Mouse (Mus musculus): Measurements from ENCODE around the gene Cd2ap. TPM values are rescaled to one million over a fixed set of nuclear protein-coding genes. Genes with fewer than 3 reads are reported as not detected.

Gene Cd2ap
- polyA plus RNA-seq, 1 experiment, result 37.7 TPM

DNA sequence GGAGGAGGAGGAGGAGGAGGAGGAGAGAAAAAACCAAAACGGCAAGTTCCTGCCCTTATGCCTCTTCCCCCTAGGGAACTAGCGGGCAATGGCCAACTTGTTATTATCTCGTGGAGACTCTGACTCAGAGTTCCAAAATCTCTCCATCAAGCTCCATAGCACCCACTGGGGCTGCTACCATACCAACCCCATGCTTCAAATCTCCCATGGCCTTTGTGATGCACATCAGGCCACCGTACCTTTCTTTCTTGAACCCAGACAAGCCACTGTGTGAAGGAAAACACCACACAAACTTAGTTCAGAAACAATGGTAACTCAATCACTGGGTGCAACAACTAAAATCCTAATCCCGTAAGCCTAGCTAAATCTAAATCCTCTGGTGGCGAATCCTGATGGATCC, 29.5 kb upstream of the Cd2ap start:
- H3K4me1 ChIP-seq (ENCODE audit: control insufficient read depth, insufficient read depth, low read length), result no peaks in the 10 kb centered on the region; the same call in 1 of the 2 replicates
- TF ChIP-seq POLR2A (IDR thresholded peaks at IDR 0.05; ENCODE audit: low read depth, low read length) (no peak), CTCF (IDR thresholded peaks at IDR 0.05; ENCODE audit: borderline replicate concordance, insufficient read depth, low read length) (no peak)
- H3K27ac ChIP-seq (ENCODE audit: insufficient read depth, low read length), result no peak overlapping the region
- no peak overlapping the region for H3K4me3 ChIP-seq (ENCODE audit: insufficient read depth, low read length)

DNA sequence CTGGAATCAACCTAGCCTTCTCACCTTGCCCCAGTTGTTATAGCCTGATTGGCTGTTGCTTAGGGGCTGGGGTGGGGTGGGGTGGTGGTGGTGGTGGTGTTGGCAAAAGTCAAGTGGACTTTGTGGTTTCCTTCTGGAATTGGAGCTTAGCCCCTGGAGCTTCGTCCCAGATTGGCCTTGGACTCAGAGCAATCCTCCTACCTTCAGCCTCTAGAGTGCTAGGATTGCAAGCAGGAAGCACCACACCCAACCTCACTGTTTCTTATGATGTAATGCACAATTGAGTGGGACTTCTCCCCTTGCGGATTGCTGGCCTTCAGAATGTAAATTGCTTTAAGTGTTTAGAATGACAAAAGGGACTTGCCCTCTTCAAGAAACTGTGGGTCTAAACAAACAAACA, 24.3 kb upstream of the Cd2ap start:
- Histone ChIP-seq H3K27ac (ENCODE audit: insufficient read depth, low read length) (no peak overlapping the region), H3K4me1 (ENCODE audit: control insufficient read depth, insufficient read depth, low read length) (no peaks in the 10 kb centered on the region), H3K4me3 (ENCODE audit: insufficient read depth, low read length) (no peak overlapping the region)
- no peak for TF ChIP-seq POLR2A (IDR thresholded peaks at IDR 0.05; ENCODE audit: low read depth, low read length)
- no peak for TF ChIP-seq CTCF (IDR thresholded peaks at IDR 0.05; ENCODE audit: borderline replicate concordance, insufficient read depth, low read length)

DNA sequence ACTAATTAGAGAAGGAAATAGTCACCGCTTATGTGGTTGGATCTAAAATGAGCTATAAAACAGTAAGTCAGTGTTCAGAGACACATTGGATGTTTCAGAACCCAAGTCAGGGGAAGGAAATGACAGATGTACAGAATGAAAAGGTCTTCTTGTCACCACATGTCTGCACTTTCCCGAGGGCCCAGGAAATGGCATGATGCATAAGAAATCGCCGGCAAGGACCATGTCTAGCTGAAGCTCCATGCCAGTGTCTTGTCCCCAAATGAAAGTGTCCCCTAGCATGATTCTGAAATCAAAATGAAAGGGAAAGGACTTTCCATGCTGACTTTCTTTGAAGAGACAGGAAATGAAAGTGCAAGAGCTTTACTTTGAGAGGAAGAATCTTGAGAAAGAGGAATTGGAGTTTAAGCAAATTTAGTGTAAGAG, 10.8 kb upstream of the Cd2ap start:
- no peaks in the 10 kb centered on the region; the same call in 1 of the 2 replicates for H3K4me1 ChIP-seq (ENCODE audit: control insufficient read depth, insufficient read depth, low read length)
- no peak overlapping the region for H3K4me3 ChIP-seq (ENCODE audit: insufficient read depth, low read length)
- no peak for TF ChIP-seq CTCF (IDR thresholded peaks at IDR 0.05; ENCODE audit: borderline replicate concordance, insufficient read depth, low read length)
- no peak for TF ChIP-seq POLR2A (IDR thresholded peaks at IDR 0.05; ENCODE audit: low read depth, low read length)
- no peak overlapping the region for H3K27ac ChIP-seq (ENCODE audit: insufficient read depth, low read length)

DNA sequence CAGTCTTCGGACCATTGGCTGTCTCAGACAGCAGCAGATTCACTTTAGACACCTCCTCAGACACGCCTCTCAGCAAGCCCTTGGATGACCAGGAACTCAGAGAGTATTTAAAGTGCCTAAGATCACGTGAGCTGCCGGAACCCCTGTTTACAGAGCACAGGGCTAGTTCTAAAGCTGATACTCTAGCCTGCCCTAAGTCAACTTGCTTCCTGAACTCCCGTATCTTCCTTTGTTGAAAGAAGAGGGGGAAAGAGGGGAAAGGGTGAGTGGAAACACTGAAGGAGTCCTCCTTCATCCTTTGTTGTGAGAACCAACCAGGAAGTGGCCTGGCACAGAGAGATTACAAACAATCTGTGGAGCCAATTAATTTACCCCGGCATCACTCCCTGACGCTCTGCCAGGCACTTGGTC, 8.6 kb upstream of the Cd2ap start:
- Histone ChIP-seq H3K4me1 (ENCODE audit: control insufficient read depth, insufficient read depth, low read length) (no peaks in the 10 kb centered on the region; the same call in 1 of the 2 replicates), H3K4me3 (ENCODE audit: insufficient read depth, low read length) (no peak overlapping the region), H3K27ac (ENCODE audit: insufficient read depth, low read length) (no peak overlapping the region)
- no peak for TF ChIP-seq CTCF (IDR thresholded peaks at IDR 0.05; ENCODE audit: borderline replicate concordance, insufficient read depth, low read length)
- TF ChIP-seq POLR2A (IDR thresholded peaks at IDR 0.05; ENCODE audit: low read depth, low read length), result no peak

DNA sequence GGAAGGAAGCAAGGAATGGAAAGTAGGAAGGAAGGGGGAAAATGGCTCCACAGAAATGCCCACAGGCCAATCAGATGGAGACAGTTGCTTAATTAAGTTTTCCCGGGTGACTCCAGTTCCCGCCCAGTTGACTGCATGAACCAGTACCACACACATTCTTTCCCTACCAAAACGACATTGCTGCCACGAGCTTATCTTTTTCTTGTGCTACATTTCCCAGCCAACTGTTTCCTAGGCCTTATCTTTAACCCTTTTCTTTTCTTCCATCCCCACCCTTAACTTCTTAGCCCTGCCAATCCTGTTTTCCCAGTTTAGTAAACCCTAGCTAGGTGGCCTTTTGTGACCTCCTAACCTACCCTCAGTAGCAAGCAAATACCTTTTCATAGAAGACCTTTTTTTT, 7.9 kb upstream of the Cd2ap start:
- Histone ChIP-seq H3K27ac (ENCODE audit: insufficient read depth, low read length) (no peak overlapping the region), H3K4me3 (ENCODE audit: insufficient read depth, low read length) (no peak overlapping the region)

DNA sequence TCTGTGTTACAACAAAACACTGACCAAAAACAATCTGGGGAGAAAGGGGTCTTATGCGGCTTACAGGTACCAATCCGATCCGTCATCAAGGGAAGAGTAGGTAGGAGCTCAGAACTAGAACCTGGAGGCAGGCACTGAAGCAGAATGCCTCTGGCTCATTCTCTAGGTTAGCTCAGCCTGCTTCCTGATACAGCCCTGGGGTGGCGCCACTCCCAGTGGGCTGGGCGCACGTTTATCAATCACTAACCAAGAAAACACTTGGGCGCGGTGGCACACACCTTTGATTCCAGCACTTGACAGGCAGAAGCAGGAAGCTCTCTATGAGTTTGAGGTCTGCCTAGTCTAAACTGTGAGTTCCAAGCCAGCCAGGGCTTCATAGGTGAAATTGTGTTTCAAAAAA, 7.3 kb upstream of the Cd2ap start:
- Histone ChIP-seq H3K4me3 (ENCODE audit: insufficient read depth, low read length) (no peak overlapping the region), H3K4me1 (ENCODE audit: control insufficient read depth, insufficient read depth, low read length) (no peaks in the 10 kb centered on the region; the same call in 1 of the 2 replicates), H3K27ac (ENCODE audit: insufficient read depth, low read length) (no peak overlapping the region)
- TF ChIP-seq POLR2A (IDR thresholded peaks at IDR 0.05; ENCODE audit: low read depth, low read length), result no peak
- TF ChIP-seq CTCF (IDR thresholded peaks at IDR 0.05; ENCODE audit: borderline replicate concordance, insufficient read depth, low read length), result no peak

More for the DNA sequence above, 7.9 kb upstream of the Cd2ap start:
- TF ChIP-seq POLR2A (IDR thresholded peaks at IDR 0.05; ENCODE audit: low read depth, low read length), result no peak
- no peak for TF ChIP-seq CTCF (IDR thresholded peaks at IDR 0.05; ENCODE audit: borderline replicate concordance, insufficient read depth, low read length)
- H3K4me1 ChIP-seq (ENCODE audit: control insufficient read depth, insufficient read depth, low read length), result no peaks in the 10 kb centered on the region; the same call in 1 of the 2 replicates

DNA sequence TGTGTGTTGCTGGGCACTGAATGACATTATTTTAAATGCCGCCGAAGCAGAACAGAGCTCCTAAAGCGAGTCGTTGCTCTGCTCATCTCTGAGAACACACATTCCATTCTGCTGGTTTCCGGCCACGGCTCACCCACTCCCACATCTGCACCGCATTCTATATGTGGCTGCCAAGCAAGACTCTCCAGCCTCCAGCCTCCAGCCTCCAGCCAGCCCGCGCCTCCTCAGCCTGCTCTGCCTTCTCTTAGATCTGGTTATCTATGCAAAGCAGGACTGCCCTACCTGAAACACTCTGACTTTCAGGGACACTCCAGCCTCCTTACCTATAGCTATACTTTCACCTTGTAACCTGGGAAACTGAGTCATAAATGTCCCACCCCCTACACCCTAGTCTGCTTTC, 6.8 kb upstream of the Cd2ap start:
- H3K4me3 ChIP-seq (ENCODE audit: insufficient read depth, low read length), result no peak overlapping the region
- no peak overlapping the region; the same call in 1 of the 2 replicates for H3K27ac ChIP-seq (ENCODE audit: insufficient read depth, low read length)
- H3K4me1 ChIP-seq (ENCODE audit: control insufficient read depth, insufficient read depth, low read length), result no peaks in the 10 kb centered on the region; the same call in 1 of the 2 replicates
- TF ChIP-seq POLR2A (IDR thresholded peaks at IDR 0.05; ENCODE audit: low read depth, low read length), result no peak
- TF ChIP-seq CTCF (IDR thresholded peaks at IDR 0.05; ENCODE audit: borderline replicate concordance, insufficient read depth, low read length), result no peak

DNA sequence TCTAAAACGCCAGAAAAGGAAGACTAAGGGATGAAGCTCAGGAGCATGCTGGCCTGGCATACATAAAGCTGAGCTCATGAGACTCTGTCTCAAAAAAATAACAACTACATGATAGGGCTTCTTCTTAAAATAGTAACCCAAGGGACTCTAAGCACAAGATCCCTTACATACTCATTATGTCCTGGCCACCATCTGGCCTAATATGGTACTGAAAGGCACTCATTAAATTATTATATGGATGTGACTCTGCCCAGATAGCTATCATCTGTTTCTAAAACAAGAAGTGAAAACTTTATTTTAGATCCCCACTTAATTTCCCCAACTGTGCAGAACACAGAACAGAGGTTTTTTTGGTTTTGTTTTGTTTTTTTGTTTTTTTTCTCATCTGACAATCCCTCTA, 6.4 kb upstream of the Cd2ap start:
- no peak overlapping the region for H3K4me3 ChIP-seq (ENCODE audit: insufficient read depth, low read length)
- TF ChIP-seq POLR2A (IDR thresholded peaks at IDR 0.05; ENCODE audit: low read depth, low read length) (no peak), CTCF (IDR thresholded peaks at IDR 0.05; ENCODE audit: borderline replicate concordance, insufficient read depth, low read length) (no peak)
- H3K27ac ChIP-seq (ENCODE audit: insufficient read depth, low read length), result peak overlapping the region; percentile 62; the same call in 1 of the 2 replicates
- H3K4me1 ChIP-seq (ENCODE audit: control insufficient read depth, insufficient read depth, low read length), result no peaks in the 10 kb centered on the region; the same call in 1 of the 2 replicates

DNA sequence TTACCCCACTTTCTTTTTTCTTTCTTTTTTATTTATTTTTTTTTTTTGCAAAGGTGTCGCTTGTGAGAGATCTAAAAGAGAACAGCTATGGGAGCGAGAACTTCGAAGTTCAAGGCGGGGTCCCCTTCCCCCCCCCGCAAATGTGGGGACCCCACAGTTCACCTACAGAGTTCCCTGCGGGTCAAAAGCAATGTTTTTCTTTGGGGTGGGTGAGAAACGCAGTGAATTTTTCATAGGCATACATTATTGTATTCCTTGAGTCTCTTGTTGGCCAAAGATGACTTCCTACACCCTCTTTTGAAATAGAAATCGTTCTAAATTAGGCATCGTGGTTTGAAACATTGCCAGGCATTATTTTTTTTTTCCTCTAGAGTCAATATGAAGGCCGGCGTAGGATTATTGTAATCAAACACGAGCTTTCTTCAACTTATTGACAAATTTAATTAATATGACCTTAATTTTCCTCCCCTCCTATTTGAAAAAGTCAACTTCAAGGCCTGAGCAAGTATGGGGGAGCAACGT, 500 bp upstream of the Cd2ap start:
- Histone ChIP-seq H3K4me3 (ENCODE audit: insufficient read depth, low read length) (peak overlapping the region; percentile 97), H3K27ac (ENCODE audit: insufficient read depth, low read length) (no peak overlapping the region), H3K4me1 (ENCODE audit: control insufficient read depth, insufficient read depth, low read length) (peaks cover 5% of the 10 kb centered on the region)
- TF ChIP-seq CTCF (IDR thresholded peaks at IDR 0.05; ENCODE audit: borderline replicate concordance, insufficient read depth, low read length) (no peak), POLR2A (IDR thresholded peaks at IDR 0.05; ENCODE audit: low read depth, low read length) (no peak)

DNA sequence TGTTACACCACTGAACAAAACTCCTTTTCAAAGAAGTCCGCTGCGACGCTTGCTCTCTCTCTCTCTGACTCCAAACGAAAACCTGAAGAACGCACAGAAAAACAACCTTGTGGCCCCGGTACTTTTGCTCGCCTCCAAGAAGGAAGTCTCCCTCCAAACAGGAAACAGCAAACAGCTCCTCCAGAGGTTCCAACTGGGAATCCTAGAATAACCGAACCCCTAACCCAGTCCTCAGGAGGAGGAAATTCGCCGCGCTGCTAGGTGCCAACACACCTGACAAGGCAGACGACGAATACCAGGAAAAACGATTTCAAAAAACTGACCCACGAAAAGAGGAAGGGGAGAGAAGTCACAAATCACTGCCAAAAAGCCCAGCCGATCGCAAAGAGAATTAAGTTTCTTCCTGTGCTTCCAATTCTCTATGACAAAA, 879 bp downstream of the Cd2ap start:
- TF ChIP-seq POLR2A (IDR thresholded peaks at IDR 0.05; ENCODE audit: low read depth, low read length), result no peak
- TF ChIP-seq CTCF (IDR thresholded peaks at IDR 0.05; ENCODE audit: borderline replicate concordance, insufficient read depth, low read length), result no peak
- Histone ChIP-seq H3K27ac (ENCODE audit: insufficient read depth, low read length) (peak overlapping the region; percentile 57), H3K4me3 (ENCODE audit: insufficient read depth, low read length) (peak overlapping the region; percentile 97), H3K4me1 (ENCODE audit: control insufficient read depth, insufficient read depth, low read length) (peaks cover 6% of the 10 kb centered on the region)

Measured in embryonic fibroblast, embryonic 13.5 days (primary cell).